Mouse (Mus musculus) embryonic facial prominence, embryonic 13.5 days (tissue): ENCODE results near the gene Gm2916. TPM values are rescaled to one million over a fixed set of nuclear protein-coding genes. Genes with fewer than 3 reads are reported as not detected.
"Not testable (repeated sequence)": the region's sequence is repeated elsewhere in the genome, so short reads cannot be mapped to it uniquely, and the experiment has no call there.

Experiments used
- ATAC-seq: fragments of 200-750 bp; cut with Nextera tagmentation; 2 replicates; pipeline ENCODE4 v1.8.0; 2017; ENCODE audit warnings: low read depth; ENCODE audit not compliant: insufficient number of reproducible peaks, insufficient read depth, low FRiP score, low TSS enrichment
- H3K27ac ChIP-seq: fragments of 300-500 bp; sonication (generic); 2 replicates; pipeline ENCODE4 v1.5.1; 2015; ENCODE audit warnings: moderate library complexity, mild to moderate bottlenecking, inconsistent platforms
- H3K27me3 ChIP-seq: fragments of 300-500 bp; sonication (generic); 2 replicates; pipeline ENCODE4 v1.6.1; 2015; ENCODE audit warnings: mild to moderate bottlenecking, inconsistent platforms
- H3K36me3 ChIP-seq: fragments of 300-500 bp; sonication (generic); 2 replicates; pipeline ENCODE4 v1.6.1; 2015; ENCODE audit warnings: mild to moderate bottlenecking, inconsistent platforms
- H3K4me1 ChIP-seq: fragments of 300-500 bp; sonication (generic); 2 replicates; pipeline ENCODE4 v1.6.1; 2015; ENCODE audit warnings: inconsistent platforms
- H3K4me2 ChIP-seq: fragments of 300-500 bp; sonication (generic); 2 replicates; pipeline ENCODE4 v1.6.1; 2015; ENCODE audit warnings: moderate library complexity, mild to moderate bottlenecking, inconsistent platforms
- H3K4me3 ChIP-seq: fragments of 300-500 bp; sonication (generic); 2 replicates; pipeline ENCODE4 v1.5.1; 2015; ENCODE audit warnings: mild to moderate bottlenecking, inconsistent platforms
- H3K9ac ChIP-seq: fragments of 300-500 bp; sonication (generic); 2 replicates; pipeline ENCODE4 v1.6.1; 2015; ENCODE audit warnings: mild to moderate bottlenecking, inconsistent platforms
- H3K9me3 ChIP-seq: fragments of 300-500 bp; sonication (generic); 2 replicates; pipeline ENCODE4 v1.6.1; 2016; ENCODE audit warnings: inconsistent platforms
- WGBS: fragments of 180-500 bp; shearing (Covaris S2); methylation state at CpG from one replicate; pipeline ENCODE4 v1.1.7; 2015; ENCODE audit warnings: mixed read lengths; 5-methylcytosine and 5-hydroxymethylcytosine counted together
- polyA plus RNA-seq: library from polyadenylated mRNA; unstranded; fragments of >200 nt; fragmentation: Nextera tagmentation; extraction: Ambion mirVana; gene quantifications from 2 replicates; pipeline ENCODE4 v1.2.1, GENCODE M21; 2015

The Gm2916 gene
- polyA plus RNA-seq, result not detected in 2 replicates

GRCm38 (mm10) chr14:3883872-3884271, at the start of gene Gm2916:
TSS of gene Gm2916 (plus strand) at chr14:3884172.
- H3K36me3 ChIP-seq, H3K27ac ChIP-seq, H3K9me3 ChIP-seq, H3K27me3 ChIP-seq, H3K4me2 ChIP-seq, H3K9ac ChIP-seq, ATAC-seq, H3K4me3 ChIP-seq, H3K4me1 ChIP-seq: not testable (repeated sequence)
- WGBS, result no CpG with 5 or more reads among the region's 1 CpGs

DNA sequence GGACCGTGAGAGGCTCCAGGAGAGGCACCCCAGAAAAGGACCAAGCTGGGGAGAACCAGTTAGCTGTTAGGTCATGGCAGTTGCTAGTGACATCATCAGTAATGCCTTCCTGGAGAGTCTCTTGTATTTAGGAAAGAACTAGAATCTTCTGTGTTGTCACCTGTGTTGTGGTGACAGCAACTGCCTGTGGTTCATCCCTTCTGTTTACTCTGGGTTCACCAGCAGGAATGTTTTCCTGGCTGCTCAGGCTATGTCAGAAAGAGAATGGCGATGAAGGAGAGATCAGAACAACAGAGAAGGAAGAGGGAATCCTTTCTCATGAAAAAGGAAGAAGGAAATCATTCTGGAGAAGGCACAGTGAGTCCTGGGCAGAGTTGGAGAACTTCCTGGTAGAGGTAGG, 38.0 kb upstream of the Gm2916 start, which contains the start of gene Gm3033:
Gene Gm3033 (plus strand): TSS at position 301 of the 400 bp plus-strand sequence.
- no CpG with 5 or more reads among the region's 2 CpGs for WGBS
- not testable (repeated sequence) for ATAC-seq, H3K9me3 ChIP-seq, H3K9ac ChIP-seq, H3K36me3 ChIP-seq, H3K4me1 ChIP-seq, H3K27me3 ChIP-seq, H3K27ac ChIP-seq, H3K4me2 ChIP-seq, H3K4me3 ChIP-seq

GRCm38 (mm10) chr14:3931456-3931855, 47.5 kb downstream of the Gm2916 start, which contains the start of gene Gm3029:
TSS of gene Gm3029 (plus strand) at chr14:3931756.
- H3K27me3 ChIP-seq, H3K27ac ChIP-seq, H3K4me2 ChIP-seq, H3K4me1 ChIP-seq, H3K4me3 ChIP-seq, H3K9ac ChIP-seq, H3K9me3 ChIP-seq, ATAC-seq, H3K36me3 ChIP-seq: not testable (repeated sequence)
- 50% methylated on average over 1 of the region's 2 CpGs for WGBS

- not testable (repeated sequence) for H3K9me3 ChIP-seq, H3K27me3 ChIP-seq, H3K36me3 ChIP-seq, H3K9ac ChIP-seq, H3K4me2 ChIP-seq, ATAC-seq, H3K4me3 ChIP-seq, H3K27ac ChIP-seq, H3K4me1 ChIP-seq
- no CpG with 5 or more reads among the region's 2 CpGs for WGBS
These were observed 79.3 kb downstream of the Gm2916 start, which contains the start of gene Gm3095 for GRCm38 (mm10) chr14:3963247-3963646. TSS of gene Gm3095 (plus strand) at chr14:3963547.

Other genes starting within 250 kb of the Gm2916 start
- not detected in 2 replicates for gene Gm3012, start 249.7 kb upstream of the Gm2916 start, polyA plus RNA-seq
- gene Gm3020, start 232.1 kb upstream of the Gm2916 start, polyA plus RNA-seq, result 1.0 and 1.6 TPM in 2 replicates
- gene Gm3043, start 195.4 kb upstream of the Gm2916 start, polyA plus RNA-seq, result not detected in 2 replicates
- 0.19 and 0.24 TPM in 2 replicates for gene Gm3002, start 74.1 kb upstream of the Gm2916 start, polyA plus RNA-seq
- 0.20 TPM in 1 of 2 replicates, not detected in the other for gene Gm3033, start 37.9 kb upstream of the Gm2916 start, polyA plus RNA-seq
- not detected in 2 replicates for gene Gm3029, start 47.6 kb downstream of the Gm2916 start, polyA plus RNA-seq
- gene Gm3095, start 79.4 kb downstream of the Gm2916 start, polyA plus RNA-seq, result not detected in 2 replicates
- gene Gm3099, start 114.2 kb downstream of the Gm2916 start, polyA plus RNA-seq, result not detected in 2 replicates
- gene Gm5796, start 139.8 kb downstream of the Gm2916 start, polyA plus RNA-seq, result 0.28 and 0.65 TPM in 2 replicates
- not detected in 2 replicates for gene Gm3115, start 199.9 kb downstream of the Gm2916 start, polyA plus RNA-seq
- gene Gm8108, start 226.4 kb downstream of the Gm2916 start, polyA plus RNA-seq, result 0.81 and 1.3 TPM in 2 replicates